Mouse (Mus musculus): Measurements from ENCODE around the gene Arhgap29. TPM values are rescaled to one million over a fixed set of nuclear protein-coding genes. Genes with fewer than 3 reads are reported as not detected.

Gene Arhgap29
- polyA plus RNA-seq, 1 experiment from 2014 or later, result 35.0 TPM

GRCm38 (mm10) chr3:122034240-122034639 is 81.9 kb downstream of the Arhgap29 start:
- Histone ChIP-seq H3K4me1 (replicated peaks; ENCODE audit: control insufficient read depth, insufficient read depth, low read length) (peaks cover 2% of the 10 kb centered on the region; the same call in 1 of the 2 replicates), H3K27ac (ENCODE audit: low read depth, low read length) (no peak overlapping the region), H3K4me3 (ENCODE audit: low read depth, low read length) (no peak overlapping the region), H3K9me3 (ENCODE audit: control insufficient read depth, low read length) (no peaks in the 10 kb centered on the region), H3K27me3 (ENCODE audit: control insufficient read depth, insufficient read depth, low read length) (peaks cover 2% of the 10 kb centered on the region; the same call in 1 of the 2 replicates), H3K36me3 (ENCODE audit: control insufficient read depth, insufficient read depth, low read length) (no peaks in the 10 kb centered on the region), H3K4me2 (ENCODE audit: low read depth, low read length, severe bottlenecking) (no peak overlapping the region), H3K9ac (ENCODE audit: low read length) (no peak overlapping the region)
- WGBS, result 89% methylated on average over 5 of the region's 5 CpGs
- no peak for DNase-seq (ENCODE audit: low spot score)
- no peak for ATAC-seq (replicated peaks; ENCODE audit: low FRiP score)

- Histone ChIP-seq H3K27ac (ENCODE audit: low read depth, low read length) (no peak overlapping the region), H3K4me1 (replicated peaks; ENCODE audit: control insufficient read depth, insufficient read depth, low read length) (peaks cover 2% of the 10 kb centered on the region; the same call in 1 of the 2 replicates), H3K4me2 (ENCODE audit: low read depth, low read length, severe bottlenecking) (no peak overlapping the region), H3K9ac (ENCODE audit: low read length) (no peak overlapping the region), H3K27me3 (ENCODE audit: control insufficient read depth, insufficient read depth, low read length) (peaks cover 4% of the 10 kb centered on the region; the same call in 1 of the 2 replicates), H3K36me3 (ENCODE audit: control insufficient read depth, insufficient read depth, low read length) (no peaks in the 10 kb centered on the region), H3K4me3 (ENCODE audit: low read depth, low read length) (no peak overlapping the region), H3K9me3 (ENCODE audit: control insufficient read depth, low read length) (no peaks in the 10 kb centered on the region)
- ATAC-seq (replicated peaks; ENCODE audit: low FRiP score) (no peak), DNase-seq (ENCODE audit: low spot score) (no peak)
- 53% methylated on average over 3 of the region's 3 CpGs for WGBS
Measured at GRCm38 (mm10) chr3:122035092-122035491, 82.8 kb downstream of the Arhgap29 start.

- Histone ChIP-seq H3K9ac (ENCODE audit: low read length) (no peak overlapping the region), H3K36me3 (ENCODE audit: control insufficient read depth, insufficient read depth, low read length) (no peaks in the 10 kb centered on the region), H3K4me2 (ENCODE audit: low read depth, low read length, severe bottlenecking) (no peak overlapping the region), H3K27me3 (ENCODE audit: control insufficient read depth, insufficient read depth, low read length) (peaks cover 33% of the 10 kb centered on the region), H3K27ac (ENCODE audit: low read depth, low read length) (no peak overlapping the region), H3K4me1 (replicated peaks; ENCODE audit: control insufficient read depth, insufficient read depth, low read length) (peaks cover 19% of the 10 kb centered on the region), H3K4me3 (ENCODE audit: low read depth, low read length) (no peak overlapping the region), H3K9me3 (ENCODE audit: control insufficient read depth, low read length) (no peaks in the 10 kb centered on the region)
- WGBS, result 80% methylated on average over 6 of the region's 6 CpGs
- no peak for ATAC-seq (replicated peaks; ENCODE audit: low FRiP score)
- no peak for DNase-seq (ENCODE audit: low spot score)
Measured at GRCm38 (mm10) chr3:122040522-122040921, 88.2 kb downstream of the Arhgap29 start.

GRCm38 (mm10) chr3:122043102-122043501 is 90.8 kb downstream of the Arhgap29 start:
- Histone ChIP-seq H3K4me2 (ENCODE audit: low read depth, low read length, severe bottlenecking) (peak overlapping the region; percentile 49; the same call in 1 of the 2 replicates), H3K27ac (ENCODE audit: low read depth, low read length) (no peak overlapping the region), H3K9ac (ENCODE audit: low read length) (no peak overlapping the region), H3K27me3 (ENCODE audit: control insufficient read depth, insufficient read depth, low read length) (peaks cover 53% of the 10 kb centered on the region), H3K36me3 (ENCODE audit: control insufficient read depth, insufficient read depth, low read length) (no peaks in the 10 kb centered on the region), H3K9me3 (ENCODE audit: control insufficient read depth, low read length) (no peaks in the 10 kb centered on the region), H3K4me1 (replicated peaks; ENCODE audit: control insufficient read depth, insufficient read depth, low read length) (peaks cover 28% of the 10 kb centered on the region), H3K4me3 (ENCODE audit: low read depth, low read length) (no peak overlapping the region)
- peak; percentile 49 for DNase-seq (ENCODE audit: low spot score)
- 17% methylated on average over 8 of the region's 8 CpGs for WGBS
- ATAC-seq (replicated peaks; ENCODE audit: low FRiP score), result no peak

- under 1% methylated on average over 26 of the region's 26 CpGs for WGBS
- Histone ChIP-seq H3K9ac (ENCODE audit: low read length) (peak within 1 kb of the TSS; percentile 21), H3K27me3 (ENCODE audit: control insufficient read depth, insufficient read depth, low read length) (peaks cover 60% of the 10 kb centered on the region), H3K9me3 (ENCODE audit: control insufficient read depth, low read length) (no peaks in the 10 kb centered on the region), H3K4me3 (ENCODE audit: low read depth, low read length) (peak within 1 kb of the TSS; percentile 21; the same call in 1 of the 2 replicates), H3K27ac (ENCODE audit: low read depth, low read length) (no peak within 1 kb of the TSS), H3K4me2 (ENCODE audit: low read depth, low read length, severe bottlenecking) (peak within 1 kb of the TSS; percentile 49), H3K36me3 (ENCODE audit: control insufficient read depth, insufficient read depth, low read length) (no peaks in the 10 kb centered on the region), H3K4me1 (replicated peaks; ENCODE audit: control insufficient read depth, insufficient read depth, low read length) (peaks cover 35% of the 10 kb centered on the region)
- peak; percentile 59 for ATAC-seq (replicated peaks; ENCODE audit: low FRiP score)
- DNase-seq (ENCODE audit: low spot score), result peak; percentile 77
Measured at GRCm38 (mm10) chr3:122043799-122044547, 91.6 kb downstream of the Arhgap29 start, which contains the start of gene Abca4. TSS of gene Abca4 (plus strand) at chr3:122044443.

GRCm38 (mm10) chr3:122046187-122046620 is 93.9 kb downstream of the Arhgap29 start:
- Histone ChIP-seq H3K27me3 (ENCODE audit: control insufficient read depth, insufficient read depth, low read length) (peaks cover 62% of the 10 kb centered on the region), H3K4me2 (ENCODE audit: low read depth, low read length, severe bottlenecking) (no peak overlapping the region), H3K36me3 (ENCODE audit: control insufficient read depth, insufficient read depth, low read length) (no peaks in the 10 kb centered on the region), H3K9me3 (ENCODE audit: control insufficient read depth, low read length) (no peaks in the 10 kb centered on the region), H3K27ac (ENCODE audit: low read depth, low read length) (no peak overlapping the region), H3K4me1 (replicated peaks; ENCODE audit: control insufficient read depth, insufficient read depth, low read length) (peaks cover 35% of the 10 kb centered on the region), H3K4me3 (ENCODE audit: low read depth, low read length) (no peak overlapping the region), H3K9ac (ENCODE audit: low read length) (no peak overlapping the region)
- DNase-seq (ENCODE audit: low spot score) (peak; percentile 71), ATAC-seq (replicated peaks; ENCODE audit: low FRiP score) (peak; percentile 43)
- 5% methylated on average over 10 of the region's 10 CpGs for WGBS

GRCm38 (mm10) chr3:122047402-122047801 is 95.1 kb downstream of the Arhgap29 start:
- Histone ChIP-seq H3K27ac (ENCODE audit: low read depth, low read length) (no peak overlapping the region), H3K4me1 (replicated peaks; ENCODE audit: control insufficient read depth, insufficient read depth, low read length) (peaks cover 35% of the 10 kb centered on the region), H3K9ac (ENCODE audit: low read length) (no peak overlapping the region), H3K4me2 (ENCODE audit: low read depth, low read length, severe bottlenecking) (no peak overlapping the region), H3K27me3 (ENCODE audit: control insufficient read depth, insufficient read depth, low read length) (peaks cover 55% of the 10 kb centered on the region), H3K9me3 (ENCODE audit: control insufficient read depth, low read length) (no peaks in the 10 kb centered on the region), H3K4me3 (ENCODE audit: low read depth, low read length) (no peak overlapping the region), H3K36me3 (ENCODE audit: control insufficient read depth, insufficient read depth, low read length) (no peaks in the 10 kb centered on the region)
- peak; percentile 52 for DNase-seq (ENCODE audit: low spot score)
- no peak for ATAC-seq (replicated peaks; ENCODE audit: low FRiP score)
- WGBS, result 47% methylated on average over 7 of the region's 7 CpGs

GRCm38 (mm10) chr3:122047921-122048861 is 95.8 kb downstream of the Arhgap29 start:
- ATAC-seq (replicated peaks; ENCODE audit: low FRiP score) (no peak), DNase-seq (ENCODE audit: low spot score) (peak; percentile 72)
- 18% methylated on average over 17 of the region's 17 CpGs for WGBS
- Histone ChIP-seq H3K36me3 (ENCODE audit: control insufficient read depth, insufficient read depth, low read length) (no peaks in the 10 kb centered on the region), H3K27me3 (ENCODE audit: control insufficient read depth, insufficient read depth, low read length) (peaks cover 48% of the 10 kb centered on the region), H3K9ac (ENCODE audit: low read length) (no peak overlapping the region), H3K4me1 (replicated peaks; ENCODE audit: control insufficient read depth, insufficient read depth, low read length) (peaks cover 33% of the 10 kb centered on the region), H3K4me2 (ENCODE audit: low read depth, low read length, severe bottlenecking) (0 out of 2 replicates have a peak overlapping the region, but pooled peaks have one; percentile 21), H3K4me3 (ENCODE audit: low read depth, low read length) (no peak overlapping the region), H3K27ac (ENCODE audit: low read depth, low read length) (no peak overlapping the region), H3K9me3 (ENCODE audit: control insufficient read depth, low read length) (no peaks in the 10 kb centered on the region)
